Mouse (Mus musculus): ENCODE data around the gene Lsamp.

DNA sequence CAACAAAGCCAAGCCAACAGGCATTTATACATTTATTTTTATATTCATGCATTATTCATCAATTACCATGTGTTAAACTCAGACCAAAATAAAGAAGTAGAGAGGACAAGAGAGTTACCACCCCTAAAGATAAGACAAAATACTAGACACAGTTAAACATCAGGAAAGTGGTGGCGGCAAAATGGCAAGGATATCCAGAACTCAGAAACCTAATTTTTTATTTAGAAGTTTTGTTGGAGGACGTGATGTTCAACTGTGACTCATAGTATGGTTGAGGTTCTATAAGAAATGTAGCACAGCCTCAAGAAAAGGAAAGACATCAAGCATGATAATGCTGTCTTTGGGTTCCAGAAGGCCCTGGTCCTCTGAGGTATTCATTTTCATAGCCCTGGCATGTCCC, 1104.5 kb downstream of the Lsamp start:
- TF ChIP-seq MYOD1 (IDR thresholded peaks at IDR 0.05; ENCODE audit: control insufficient read depth in 1 of 3, insufficient read length in 2 of 3, low read depth in 2 of 3) = no peak
- TF ChIP-seq E2F4 (IDR thresholded peaks at IDR 0.05; ENCODE audit: insufficient read depth) = no peak
- no peak for TF ChIP-seq POLR2A (IDR thresholded peaks at IDR 0.05; ENCODE audit: insufficient read length, low read depth)
- no peak for TF ChIP-seq MAX (IDR thresholded peaks at IDR 0.05; ENCODE audit: low read depth)
- no peak for TF ChIP-seq MYOG (IDR thresholded peaks at IDR 0.05; ENCODE audit: control insufficient read depth in 1 of 3, insufficient read depth in 1 of 3, insufficient read length in 2 of 3, low read depth in 2 of 3)
- TF ChIP-seq SRF (IDR thresholded peaks at IDR 0.05; ENCODE audit: control insufficient read depth, insufficient read length, low read depth) = no peak
- TF ChIP-seq USF1 (IDR thresholded peaks at IDR 0.05; ENCODE audit: low read depth) = no peak
- TF ChIP-seq TCF12 (IDR thresholded peaks at IDR 0.05; ENCODE audit: insufficient read depth, poor library complexity, severe bottlenecking) = no peak
- TF ChIP-seq CEBPB (IDR thresholded peaks at IDR 0.05; ENCODE audit: insufficient read depth, poor library complexity, severe bottlenecking) = no peak
- no peak for TF ChIP-seq TCF3 (IDR thresholded peaks at IDR 0.05; ENCODE audit: insufficient read length, low read depth)
